Mouse (Mus musculus): Measurements from ENCODE around the gene Chst12. TPM values are rescaled to one million over a fixed set of nuclear protein-coding genes. Genes with fewer than 3 reads are reported as not detected.
A peak's percentile ranks its signal among the peaks of the same experiment; 100 is the strongest.
"Not testable (repeated sequence)": the region's sequence is repeated elsewhere in the genome, so short reads cannot be mapped to it uniquely, and the experiment has no call there.

Gene Chst12
- polyA plus RNA-seq, 1 experiment, result 60.5 TPM

GRCm38 (mm10) chr5:140501982-140502836 is 3.1 kb upstream of the Chst12 start:
- WGBS, result 26% methylated on average over 14 of the region's 14 CpGs
- Histone ChIP-seq H3K4me3 (replicated peaks; ENCODE audit: extremely low read depth, low read depth, low read length) (no peak overlapping the region), H3K4me1 (ENCODE audit: control insufficient read depth, insufficient read depth, low read length) (peaks cover 19% of the 10 kb centered on the region)
- DNase-seq, result no peak
- TF ChIP-seq CTCF (IDR thresholded peaks at IDR 0.05; ENCODE audit: insufficient read depth, low read length), result no peak
- TF ChIP-seq POLR2A (IDR thresholded peaks at IDR 0.05; ENCODE audit: borderline replicate concordance, extremely low read depth, low read depth, low read length), result no peak

GRCm38 (mm10) chr5:140502925-140503324 is 2.4 kb upstream of the Chst12 start:
- H3K4me3 ChIP-seq (replicated peaks; ENCODE audit: extremely low read depth, low read depth, low read length), result not testable (repeated sequence)
- TF ChIP-seq POLR2A (IDR thresholded peaks at IDR 0.05; ENCODE audit: borderline replicate concordance, extremely low read depth, low read depth, low read length), result peak; percentile 7; the same call in 1 of the 2 replicates
- 2% methylated on average over 12 of the region's 12 CpGs for WGBS

GRCm38 (mm10) chr5:140506096-140506794 is 895 bp downstream of the Chst12 start:
- TF ChIP-seq POLR2A (IDR thresholded peaks at IDR 0.05; ENCODE audit: borderline replicate concordance, extremely low read depth, low read depth, low read length), result no peak
- TF ChIP-seq CTCF (IDR thresholded peaks at IDR 0.05; ENCODE audit: insufficient read depth, low read length), result no peak
- peak overlapping the region; percentile 86 for H3K4me3 ChIP-seq (replicated peaks; ENCODE audit: extremely low read depth, low read depth, low read length)
- DNase-seq, result no peak
- WGBS, result 13% methylated on average over 22 of the region's 22 CpGs
- peaks cover 34% of the 10 kb centered on the region for H3K4me1 ChIP-seq (ENCODE audit: control insufficient read depth, insufficient read depth, low read length)

More at GRCm38 (mm10) chr5:140502925-140503324, 2.4 kb upstream of the Chst12 start:
- DNase-seq, result peak; percentile 65
- peaks cover 22% of the 10 kb centered on the region for H3K4me1 ChIP-seq (ENCODE audit: control insufficient read depth, insufficient read depth, low read length)

- WGBS, result 73% methylated on average over 14 of the region's 14 CpGs
- H3K4me3 ChIP-seq (replicated peaks; ENCODE audit: extremely low read depth, low read depth, low read length), result no peak overlapping the region
- DNase-seq, result no peak
- no peak for TF ChIP-seq POLR2A (IDR thresholded peaks at IDR 0.05; ENCODE audit: borderline replicate concordance, extremely low read depth, low read depth, low read length)
- no peak for TF ChIP-seq CTCF (IDR thresholded peaks at IDR 0.05; ENCODE audit: insufficient read depth, low read length)
- H3K4me1 ChIP-seq (ENCODE audit: control insufficient read depth, insufficient read depth, low read length), result peaks cover 30% of the 10 kb centered on the region
These were observed 2.3 kb downstream of the Chst12 start for GRCm38 (mm10) chr5:140507466-140508208.

GRCm38 (mm10) chr5:140508686-140509085 is 3.3 kb downstream of the Chst12 start:
- no peak overlapping the region for H3K4me3 ChIP-seq (replicated peaks; ENCODE audit: extremely low read depth, low read depth, low read length)
- DNase-seq, result no peak
- TF ChIP-seq POLR2A (IDR thresholded peaks at IDR 0.05; ENCODE audit: borderline replicate concordance, extremely low read depth, low read depth, low read length) (no peak), CTCF (IDR thresholded peaks at IDR 0.05; ENCODE audit: insufficient read depth, low read length) (no peak)
- H3K4me1 ChIP-seq (ENCODE audit: control insufficient read depth, insufficient read depth, low read length), result peaks cover 26% of the 10 kb centered on the region
- 24% methylated on average over 8 of the region's 8 CpGs for WGBS

- 56% methylated on average over 9 of the region's 9 CpGs for WGBS
- TF ChIP-seq POLR2A (IDR thresholded peaks at IDR 0.05; ENCODE audit: borderline replicate concordance, extremely low read depth, low read depth, low read length) (no peak), CTCF (IDR thresholded peaks at IDR 0.05; ENCODE audit: insufficient read depth, low read length) (no peak)
- Histone ChIP-seq H3K4me3 (replicated peaks; ENCODE audit: extremely low read depth, low read depth, low read length) (no peak overlapping the region), H3K4me1 (ENCODE audit: control insufficient read depth, insufficient read depth, low read length) (peaks cover 26% of the 10 kb centered on the region)
- DNase-seq, result no peak
These were observed 3.9 kb downstream of the Chst12 start for GRCm38 (mm10) chr5:140509204-140509603.

GRCm38 (mm10) chr5:140510012-140511000 is 5.0 kb downstream of the Chst12 start:
- Histone ChIP-seq H3K4me1 (ENCODE audit: control insufficient read depth, insufficient read depth, low read length) (peaks cover 30% of the 10 kb centered on the region), H3K4me3 (replicated peaks; ENCODE audit: extremely low read depth, low read depth, low read length) (no peak overlapping the region)
- no peak for DNase-seq
- WGBS, result 30% methylated on average over 27 of the region's 27 CpGs
- TF ChIP-seq POLR2A (IDR thresholded peaks at IDR 0.05; ENCODE audit: borderline replicate concordance, extremely low read depth, low read depth, low read length), result no peak
- TF ChIP-seq CTCF (IDR thresholded peaks at IDR 0.05; ENCODE audit: insufficient read depth, low read length), result no peak

- TF ChIP-seq POLR2A (IDR thresholded peaks at IDR 0.05; ENCODE audit: borderline replicate concordance, extremely low read depth, low read depth, low read length), result no peak
- TF ChIP-seq CTCF (IDR thresholded peaks at IDR 0.05; ENCODE audit: insufficient read depth, low read length), result no peak
- Histone ChIP-seq H3K4me3 (replicated peaks; ENCODE audit: extremely low read depth, low read depth, low read length) (no peak overlapping the region), H3K4me1 (ENCODE audit: control insufficient read depth, insufficient read depth, low read length) (peaks cover 16% of the 10 kb centered on the region)
- 85% methylated on average over 8 of the region's 8 CpGs for WGBS
- DNase-seq, result no peak
These were observed 8.6 kb downstream of the Chst12 start for GRCm38 (mm10) chr5:140513921-140514320.
